Mouse (Mus musculus): ENCODE data around the gene Gfra4.
"Not testable (repeated sequence)": the region's sequence is repeated elsewhere in the genome, so short reads cannot be mapped to it uniquely, and the experiment has no call there.

The Gfra4 gene

DNA sequence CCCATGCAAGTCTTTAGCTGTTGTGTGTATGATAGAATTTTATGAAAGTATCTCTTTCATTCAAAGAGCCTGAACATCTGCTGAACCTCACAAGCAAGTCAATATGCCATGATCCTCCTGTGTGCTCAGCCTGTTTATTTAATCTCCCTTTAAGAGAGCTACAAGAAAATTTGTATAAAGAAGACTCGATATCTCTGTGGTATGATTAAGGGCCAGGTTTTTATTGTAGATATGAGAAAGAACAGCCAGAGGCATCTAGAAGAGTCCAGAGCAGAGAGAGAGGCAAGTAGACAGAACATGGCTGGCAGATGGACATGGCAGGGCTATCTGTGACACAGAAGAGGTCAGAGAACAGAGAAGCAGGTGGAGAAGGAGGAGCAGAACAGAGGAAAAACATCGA lies 3.1 kb upstream of the Gfra4 start:
- no peak for DNase-seq (ENCODE audit: low read depth)

DNA sequence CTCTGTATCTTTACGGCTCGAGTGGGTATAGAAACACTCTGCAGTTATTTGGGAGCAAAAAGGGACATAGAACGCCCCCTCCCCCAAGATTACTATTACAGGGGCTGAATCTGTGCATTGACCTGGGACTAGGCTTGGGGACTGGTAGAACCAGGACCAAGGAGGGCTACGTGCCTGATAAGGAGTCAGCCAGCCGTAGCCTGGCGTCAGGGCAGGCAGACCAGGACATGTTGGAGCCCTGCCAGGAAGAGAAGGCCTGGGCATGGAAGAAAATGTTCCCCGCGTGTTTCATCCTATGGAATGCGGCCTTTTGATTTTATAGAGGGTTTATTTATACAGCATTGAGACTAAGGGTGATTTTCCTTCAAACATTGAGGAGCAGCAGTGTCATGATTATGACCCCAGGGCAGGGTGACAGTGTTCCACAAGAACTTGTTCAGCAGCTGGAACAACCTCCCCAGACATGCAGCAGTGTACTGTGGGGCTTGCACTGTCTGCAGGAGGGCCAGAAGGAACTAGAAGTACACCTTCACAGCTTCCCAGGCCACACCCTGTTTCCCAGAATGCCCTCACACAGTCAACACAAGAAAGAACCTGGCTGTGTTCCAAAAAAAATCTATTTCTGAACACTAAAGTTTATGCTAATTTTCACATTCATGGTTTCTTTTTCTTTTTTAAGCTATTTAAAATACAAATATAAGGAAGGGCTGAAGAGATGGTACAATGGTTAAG lies 2.3 kb upstream of the Gfra4 start:
- DNase-seq (ENCODE audit: low read depth) = no peak

DNA sequence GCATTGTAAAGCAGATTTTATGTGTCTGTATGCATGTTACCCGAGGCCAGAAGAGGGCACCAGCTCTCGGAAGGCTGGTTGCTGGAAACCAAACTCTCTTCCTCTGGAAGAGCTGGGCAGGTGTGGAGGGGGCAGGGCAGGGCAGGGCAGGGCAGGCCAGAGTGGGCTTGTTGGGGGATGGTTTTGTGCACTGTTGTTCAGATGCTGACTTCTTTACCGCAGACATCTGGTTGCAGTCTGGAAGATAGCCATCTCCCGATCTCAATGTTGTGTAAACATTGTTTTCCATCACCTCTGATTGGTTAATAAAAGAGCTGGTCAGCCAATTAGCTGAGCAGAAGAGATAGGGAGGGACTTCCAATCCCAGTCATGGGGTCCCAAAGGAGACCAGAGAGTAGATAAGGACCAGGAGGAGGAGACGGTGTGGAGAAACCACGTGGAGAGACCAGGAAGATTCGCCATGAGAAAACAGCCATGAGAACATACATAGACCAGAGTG lies 1.5 kb upstream of the Gfra4 start:
- DNase-seq (ENCODE audit: low read depth) = no peak

GRCm38 (mm10) chr2:131040854-131041825 lies 1.7 kb downstream of the Gfra4 start:
- no peak for DNase-seq (ENCODE audit: low read depth)

DNA sequence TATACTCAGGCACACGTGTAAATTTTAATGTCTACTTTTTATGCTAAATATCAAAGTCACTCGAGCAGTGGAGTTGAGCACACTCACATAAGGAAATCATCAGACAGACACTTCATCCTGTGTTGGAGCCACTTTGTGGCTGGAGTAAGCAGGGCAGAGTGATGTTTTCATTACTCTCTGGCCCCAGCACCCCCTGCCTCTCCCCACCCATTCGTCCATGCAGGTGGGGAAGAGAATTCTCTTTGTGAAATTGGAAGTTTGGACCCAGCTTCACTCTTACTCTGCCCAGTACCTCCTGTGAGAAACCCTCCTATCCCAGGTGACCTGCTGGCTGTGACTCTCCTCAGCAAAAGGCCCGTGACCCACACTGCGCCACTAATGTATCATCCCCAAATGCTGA lies 4.2 kb downstream of the Gfra4 start:
- DNase-seq (ENCODE audit: low read depth) = no peak

- DNase-seq (ENCODE audit: low read depth) = no peak
Observed at GRCm38 (mm10) chr2:131038197-131038596, 4.7 kb downstream of the Gfra4 start.

GRCm38 (mm10) chr2:131037226-131037990 lies 5.5 kb downstream of the Gfra4 start:
- no peak for DNase-seq (ENCODE audit: low read depth)

- DNase-seq (ENCODE audit: low read depth) = no peak
Observed at GRCm38 (mm10) chr2:131036757-131037156, 6.1 kb downstream of the Gfra4 start.

DNA sequence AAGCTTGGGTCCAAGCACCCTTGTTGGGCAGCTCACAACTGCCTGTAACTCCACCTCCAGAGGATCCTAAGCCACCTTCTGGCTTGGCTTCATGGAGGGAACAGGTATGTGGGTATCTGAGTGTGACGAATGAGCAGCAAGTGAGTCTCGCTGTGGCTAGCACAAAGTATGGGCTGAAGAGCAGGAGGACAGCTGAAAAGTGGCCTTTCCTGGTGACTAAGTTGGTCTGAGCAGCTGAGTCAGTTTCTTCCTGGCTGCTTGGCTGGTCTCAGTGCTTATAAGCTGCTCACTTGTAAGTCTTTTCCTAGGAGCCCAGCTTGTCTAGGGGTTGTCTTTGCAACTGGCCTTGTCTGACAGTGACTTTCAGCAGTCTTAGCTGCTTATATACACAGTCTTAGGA lies 6.5 kb downstream of the Gfra4 start:
- DNase-seq (ENCODE audit: low read depth) = no peak

GRCm38 (mm10) chr2:131031406-131031805 lies 11.5 kb downstream of the Gfra4 start:
- DNase-seq (ENCODE audit: low read depth) = not testable (repeated sequence)

GRCm38 (mm10) chr2:131030998-131031397 lies 11.9 kb downstream of the Gfra4 start:
- no peak for DNase-seq (ENCODE audit: low read depth)

GRCm38 (mm10) chr2:131030561-131030960 lies 12.3 kb downstream of the Gfra4 start:
- DNase-seq (ENCODE audit: low read depth) = no peak

GRCm38 (mm10) chr2:131029065-131029935 lies 13.6 kb downstream of the Gfra4 start:
- no peak for DNase-seq (ENCODE audit: low read depth)

- DNase-seq (ENCODE audit: low read depth) = no peak
Observed at GRCm38 (mm10) chr2:131026941-131027340, 15.9 kb downstream of the Gfra4 start.

DNA sequence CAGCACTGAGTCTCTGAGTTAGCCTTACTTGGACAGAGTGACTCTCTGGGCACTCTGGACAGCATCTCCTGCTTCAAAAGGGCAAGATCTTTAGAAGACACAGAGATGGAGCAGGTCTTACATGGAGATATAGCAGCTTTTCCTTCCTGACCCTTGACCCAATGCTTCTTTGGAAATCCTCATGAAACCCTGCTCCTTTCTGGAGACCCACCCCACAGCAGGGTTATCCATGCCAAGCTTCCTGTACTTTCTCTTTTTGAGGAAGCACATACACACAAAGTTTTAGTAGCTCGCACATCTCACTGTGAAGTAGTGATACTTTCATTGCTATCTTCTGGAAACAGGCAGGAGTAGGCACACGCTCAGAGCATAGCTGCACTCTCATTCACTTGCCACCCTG lies 17.7 kb downstream of the Gfra4 start:
- DNase-seq (ENCODE audit: low read depth) = no peak

- DNase-seq (ENCODE audit: low read depth) = no peak
Observed at GRCm38 (mm10) chr2:131010566-131010965, 32.3 kb downstream of the Gfra4 start.

DNA sequence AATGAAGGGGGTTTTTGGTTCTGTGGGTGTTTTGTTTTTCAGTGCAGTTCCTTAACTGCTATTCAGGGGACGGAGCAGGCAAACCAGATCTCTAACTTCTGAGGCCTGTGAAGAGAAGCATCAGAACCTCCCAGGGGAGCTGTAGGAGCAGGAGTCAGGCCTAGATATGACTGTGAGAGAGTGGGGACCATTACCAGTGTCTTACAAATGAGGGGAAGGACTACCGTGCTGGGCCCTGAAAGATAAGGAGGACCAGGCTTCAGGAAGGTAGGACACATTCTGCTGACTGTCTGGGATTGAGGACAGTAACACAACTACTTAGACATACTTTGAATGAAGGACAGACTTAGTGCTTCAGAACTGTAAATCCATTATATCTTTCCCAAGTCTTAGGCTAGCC lies 33.8 kb downstream of the Gfra4 start:
- DNase-seq (ENCODE audit: low read depth) = no peak

DNA sequence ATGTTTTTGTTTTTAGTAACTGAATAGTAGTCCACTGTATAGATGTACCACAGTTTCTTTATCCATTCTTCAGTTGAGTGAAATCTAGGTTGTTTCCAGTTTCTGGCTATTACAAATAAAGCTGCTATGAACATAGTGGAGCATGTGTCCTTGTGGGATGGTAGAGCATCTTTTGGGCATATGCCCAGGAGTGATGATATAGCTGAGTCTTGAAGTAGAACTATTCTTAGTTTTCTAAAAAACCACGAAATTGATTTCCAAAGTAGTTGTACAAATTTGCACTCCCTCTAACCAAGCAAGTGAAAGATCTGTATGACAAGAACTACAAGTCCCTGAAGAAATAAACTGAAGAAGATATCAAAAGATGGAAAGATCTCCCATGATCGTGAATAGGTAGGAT lies 50.1 kb downstream of the Gfra4 start:
- DNase-seq (ENCODE audit: low read depth) = no peak
